Mouse (Mus musculus) retina, postnatal 1 day (tissue): ENCODE measurements around the gene 4921511C20Rik.

Source experiments
- DNase-seq: peaks from one replicate; pipeline ENCODE4 v3.0.0-alpha.2; 2012

Gene 4921511C20Rik

DNA sequence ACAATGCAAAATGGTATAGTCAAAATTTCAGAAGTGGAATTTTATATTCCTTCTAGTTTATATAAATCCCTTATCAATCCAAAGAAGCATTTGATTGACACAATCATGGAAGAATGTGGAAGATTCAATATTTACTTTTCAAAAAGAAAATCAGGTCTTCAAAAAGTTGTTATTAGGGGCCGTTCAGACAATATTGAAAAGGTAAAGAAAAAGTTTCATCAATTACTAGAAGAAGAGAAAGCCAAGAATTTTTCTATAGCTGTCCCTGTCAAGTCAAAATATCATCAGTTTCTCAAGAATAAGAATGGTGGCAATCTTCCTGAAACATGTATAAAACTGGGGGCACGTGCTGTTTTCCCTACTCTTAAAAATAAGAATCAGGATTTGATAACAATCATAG, at the start of gene 4921511C20Rik:
TSS of gene 4921511C20Rik (plus strand) at position 301 of the 400 bp plus-strand sequence.
- DNase-seq, result no peak
